Mouse (Mus musculus) liver, embryonic 13.5 days (tissue): ENCODE measurements at regions not wholly inside any gene's neighbourhood (a gene's known extent, or its start where the extent isn't known, plus 50 kb on each side); places are given as distances from the start of the nearest gene placed in this dataset.

Experiments used
- ATAC-seq: fragments of 200-750 bp; cut with Nextera tagmentation; 2 replicates; pipeline ENCODE4 v1.8.0; 2017; ENCODE audit warnings: low read depth, mild to moderate bottlenecking, moderate number of reproducible peaks, moderate library complexity
- DNase-seq: peaks from one replicate; pipeline ENCODE4 v3.0.0; 2022
- H3K27ac ChIP-seq: fragments of 300-500 bp; sonication (generic); 2 replicates; pipeline ENCODE4 v1.5.1; 2015; ENCODE audit warnings: moderate library complexity, mild to moderate bottlenecking, inconsistent platforms
- H3K27me3 ChIP-seq: fragments of 300-500 bp; sonication (generic); 2 replicates; pipeline ENCODE4 v1.6.1; 2015; ENCODE audit warnings: mild to moderate bottlenecking, inconsistent platforms
- H3K36me3 ChIP-seq: fragments of 300-500 bp; sonication (generic); 2 replicates; pipeline ENCODE4 v1.6.1; 2015; ENCODE audit warnings: mild to moderate bottlenecking, inconsistent platforms
- H3K4me1 ChIP-seq: fragments of 300-500 bp; sonication (generic); replicated peaks from 2 replicates; pipeline ENCODE4 v1.6.1; 2015; ENCODE audit warnings: inconsistent platforms
- H3K4me2 ChIP-seq: fragments of 300-500 bp; sonication (generic); 2 replicates; pipeline ENCODE4 v1.6.1; 2015; ENCODE audit warnings: inconsistent platforms, mild to moderate bottlenecking, moderate library complexity
- H3K4me3 ChIP-seq: fragments of 300-500 bp; sonication (generic); replicated peaks from 2 replicates; pipeline ENCODE4 v1.5.1; 2015; ENCODE audit warnings: mild to moderate bottlenecking, inconsistent platforms
- H3K9ac ChIP-seq: fragments of 300-500 bp; sonication (generic); 2 replicates; pipeline ENCODE4 v1.6.1; 2015; ENCODE audit warnings: mild to moderate bottlenecking, inconsistent platforms
- H3K9me3 ChIP-seq: fragments of 300-500 bp; sonication (generic); replicated peaks from 2 replicates; pipeline ENCODE4 v1.6.1; 2016; ENCODE audit warnings: inconsistent platforms
- WGBS: fragments of 180-500 bp; shearing (Covaris S2); methylation state at CpG from one replicate; pipeline ENCODE4 v1.1.7; 2015; ENCODE audit not compliant: insufficient replicate concordance; 5-methylcytosine and 5-hydroxymethylcytosine counted together

- 36% methylated on average over 3 of the region's 3 CpGs for WGBS
- Histone ChIP-seq H3K9me3 (no peaks in the 10 kb centered on the region), H3K4me2 (0 out of 2 replicates have a peak overlapping the region, but pooled peaks have one; percentile 13), H3K4me3 (no peak overlapping the region), H3K27ac (no peak overlapping the region), H3K9ac (no peak overlapping the region), H3K4me1 (no peaks in the 10 kb centered on the region), H3K27me3 (no peaks in the 10 kb centered on the region), H3K36me3 (no peaks in the 10 kb centered on the region)
- DNase-seq, result no peak
- no peak for ATAC-seq
Observed at GRCm38 (mm10) chr9:41532786-41533185, 371.3 kb upstream of the Ubash3b start.

GRCm38 (mm10) chr9:41532290-41532689 is 370.8 kb upstream of the Ubash3b start:
- 63% methylated on average over 7 of the region's 7 CpGs for WGBS
- no peak for ATAC-seq

GRCm38 (mm10) chr9:41531596-41531995 is 370.1 kb upstream of the Ubash3b start:
- DNase-seq, result no peak

More at GRCm38 (mm10) chr9:41532290-41532689, 370.8 kb upstream of the Ubash3b start:
- H3K27ac ChIP-seq, result no peak overlapping the region
- H3K4me2 ChIP-seq, result 0 out of 2 replicates have a peak overlapping the region, but pooled peaks have one; percentile 13
- no peak overlapping the region for H3K9ac ChIP-seq
- no peaks in the 10 kb centered on the region for H3K4me1 ChIP-seq
- no peaks in the 10 kb centered on the region for H3K9me3 ChIP-seq
- no peak overlapping the region for H3K4me3 ChIP-seq
- DNase-seq, result no peak
- H3K27me3 ChIP-seq, result no peaks in the 10 kb centered on the region
- H3K36me3 ChIP-seq, result no peaks in the 10 kb centered on the region

GRCm38 (mm10) chr9:41526126-41526525 is 364.6 kb upstream of the Ubash3b start:
- Histone ChIP-seq H3K27ac (no peak overlapping the region), H3K4me2 (no peak overlapping the region), H3K9ac (no peak overlapping the region), H3K27me3 (no peaks in the 10 kb centered on the region), H3K4me3 (no peak overlapping the region), H3K4me1 (no peaks in the 10 kb centered on the region), H3K36me3 (no peaks in the 10 kb centered on the region), H3K9me3 (no peaks in the 10 kb centered on the region)
- DNase-seq (no peak), ATAC-seq (no peak)
- WGBS, result 39% methylated on average over 8 of the region's 8 CpGs

More at GRCm38 (mm10) chr9:41531596-41531995, 370.1 kb upstream of the Ubash3b start:
- no peak for ATAC-seq
- Histone ChIP-seq H3K4me1 (no peaks in the 10 kb centered on the region), H3K9ac (no peak overlapping the region), H3K9me3 (no peaks in the 10 kb centered on the region), H3K27ac (no peak overlapping the region), H3K36me3 (no peaks in the 10 kb centered on the region), H3K27me3 (no peaks in the 10 kb centered on the region), H3K4me3 (no peak overlapping the region), H3K4me2 (no peak overlapping the region)
- WGBS, result 63% methylated on average over 6 of the region's 6 CpGs

DNA sequence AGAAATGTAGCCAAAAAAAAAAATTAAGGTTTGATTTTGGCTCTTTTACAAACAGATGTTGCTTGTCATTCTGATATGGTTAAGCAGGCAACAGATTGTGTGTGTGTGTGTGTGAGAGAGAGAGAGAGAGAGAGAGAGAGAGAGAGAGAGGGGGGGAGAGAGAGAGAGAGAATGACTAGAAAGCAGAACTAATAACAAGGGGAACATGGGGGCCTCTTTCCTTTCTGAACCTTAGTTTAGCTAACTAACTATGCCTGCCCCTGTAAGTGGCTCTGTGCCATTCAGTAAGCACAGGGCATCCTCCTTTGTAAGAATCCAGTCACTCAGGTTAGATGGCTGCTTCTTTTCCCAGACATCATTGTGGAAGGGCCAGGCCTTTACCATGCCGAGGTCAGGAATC is 364.0 kb upstream of the Ubash3b start:
- 46% methylated on average over 1 of the region's 1 CpGs for WGBS
- no peaks in the 10 kb centered on the region for H3K4me1 ChIP-seq

DNA sequence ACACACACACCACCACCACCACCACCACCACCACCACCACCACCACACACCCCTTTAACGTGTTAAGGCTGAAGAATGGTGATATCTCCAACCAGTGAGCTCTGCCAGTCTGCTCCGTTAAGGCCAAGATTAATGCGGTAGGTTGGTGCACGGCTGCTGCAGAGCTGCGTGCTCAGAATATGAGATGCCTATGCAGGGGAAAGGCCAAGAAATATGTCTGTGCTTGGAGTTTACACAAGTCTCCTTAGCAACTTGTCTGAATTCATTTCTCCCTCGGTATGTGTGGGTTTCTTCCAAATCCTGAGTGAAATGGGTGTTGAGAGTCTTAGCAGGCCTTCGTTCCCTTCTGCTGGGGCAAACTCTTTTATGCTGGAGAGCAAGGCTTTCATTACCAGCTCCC is 363.1 kb upstream of the Ubash3b start:
- no peak overlapping the region for H3K9ac ChIP-seq
- no peaks in the 10 kb centered on the region for H3K27me3 ChIP-seq
- H3K27ac ChIP-seq, result no peak overlapping the region
- DNase-seq (no peak), ATAC-seq (no peak)
- no peak overlapping the region for H3K4me3 ChIP-seq
- no peaks in the 10 kb centered on the region for H3K36me3 ChIP-seq
- no peaks in the 10 kb centered on the region for H3K4me1 ChIP-seq
- 69% methylated on average over 7 of the region's 7 CpGs for WGBS
- H3K9me3 ChIP-seq, result no peaks in the 10 kb centered on the region
- H3K4me2 ChIP-seq, result no peak overlapping the region

More for the DNA sequence above, 364.0 kb upstream of the Ubash3b start:
- Histone ChIP-seq H3K27me3 (no peaks in the 10 kb centered on the region), H3K4me2 (no peak overlapping the region), H3K9me3 (no peaks in the 10 kb centered on the region), H3K4me3 (no peak overlapping the region), H3K36me3 (no peaks in the 10 kb centered on the region), H3K9ac (no peak overlapping the region), H3K27ac (no peak overlapping the region)
- DNase-seq (no peak), ATAC-seq (no peak)

DNA sequence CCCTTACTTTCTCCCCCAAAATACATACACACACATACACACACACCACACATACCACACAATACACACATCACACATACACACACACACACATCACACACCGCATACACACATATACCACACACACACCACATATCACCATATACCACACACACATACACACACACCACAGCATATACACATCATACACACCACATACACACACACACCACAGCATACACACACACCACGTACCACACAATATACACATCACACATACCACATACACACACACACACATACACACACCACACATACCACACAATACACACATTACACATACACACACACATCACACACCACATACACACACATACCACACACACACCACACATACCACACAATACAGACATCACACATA is 362.5 kb upstream of the Ubash3b start:
- Histone ChIP-seq H3K9me3 (no peaks in the 10 kb centered on the region), H3K27me3 (no peaks in the 10 kb centered on the region), H3K4me3 (no peak overlapping the region), H3K9ac (no peak overlapping the region), H3K36me3 (no peaks in the 10 kb centered on the region), H3K4me2 (no peak overlapping the region), H3K27ac (no peak overlapping the region), H3K4me1 (no peaks in the 10 kb centered on the region)
- DNase-seq (no peak), ATAC-seq (no peak)
- 72% methylated on average over 2 of the region's 2 CpGs for WGBS

- no peaks in the 10 kb centered on the region for H3K4me1 ChIP-seq
- no peak for DNase-seq
- WGBS, result 79% methylated on average over 1 of the region's 1 CpGs
Observed at GRCm38 (mm10) chr9:41522302-41522701, 360.8 kb upstream of the Ubash3b start.

DNA sequence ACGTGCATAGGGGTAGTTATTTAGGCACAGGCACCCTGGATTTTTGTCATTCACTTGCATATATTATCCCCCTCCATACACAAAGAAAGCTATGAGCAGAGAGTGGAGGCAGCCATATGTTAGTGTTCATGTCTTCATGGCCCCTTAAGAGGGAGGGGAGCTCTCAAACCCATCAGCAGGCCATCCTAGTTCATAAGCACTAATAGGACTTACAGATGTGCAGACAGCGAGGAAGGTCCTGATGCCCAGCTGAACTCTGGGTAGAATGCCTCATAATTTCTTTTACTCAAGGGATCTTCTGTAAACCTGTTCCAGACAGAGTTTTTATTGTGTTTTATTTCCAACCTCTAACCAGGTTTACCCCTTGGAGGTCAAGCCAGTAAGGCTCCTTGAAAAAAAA is 356.3 kb upstream of the Ubash3b start:
- WGBS, result 62% methylated on average over 2 of the region's 2 CpGs
- Histone ChIP-seq H3K36me3 (no peaks in the 10 kb centered on the region), H3K4me3 (no peak overlapping the region), H3K27me3 (no peaks in the 10 kb centered on the region), H3K9ac (no peak overlapping the region), H3K27ac (no peak overlapping the region), H3K4me1 (no peaks in the 10 kb centered on the region), H3K4me2 (no peak overlapping the region), H3K9me3 (no peaks in the 10 kb centered on the region)
- ATAC-seq (no peak), DNase-seq (no peak)

More at GRCm38 (mm10) chr9:41522302-41522701, 360.8 kb upstream of the Ubash3b start:
- Histone ChIP-seq H3K4me3 (no peak overlapping the region), H3K9ac (no peak overlapping the region), H3K27me3 (no peaks in the 10 kb centered on the region), H3K4me2 (no peak overlapping the region), H3K36me3 (no peaks in the 10 kb centered on the region), H3K27ac (no peak overlapping the region), H3K9me3 (no peaks in the 10 kb centered on the region)
- no peak for ATAC-seq

GRCm38 (mm10) chr9:41517053-41517696 is 355.7 kb upstream of the Ubash3b start:
- 59% methylated on average over 2 of the region's 2 CpGs for WGBS

GRCm38 (mm10) chr9:41515192-41515591 is 353.7 kb upstream of the Ubash3b start:
- H3K27ac ChIP-seq, result no peak overlapping the region
- H3K4me3 ChIP-seq, result no peak overlapping the region
- H3K9ac ChIP-seq, result no peak overlapping the region
- no peaks in the 10 kb centered on the region for H3K9me3 ChIP-seq
- H3K27me3 ChIP-seq, result no peaks in the 10 kb centered on the region
- H3K4me1 ChIP-seq, result no peaks in the 10 kb centered on the region
- DNase-seq (no peak), ATAC-seq (no peak)
- H3K4me2 ChIP-seq, result no peak overlapping the region
- H3K36me3 ChIP-seq, result no peaks in the 10 kb centered on the region

More at GRCm38 (mm10) chr9:41517053-41517696, 355.7 kb upstream of the Ubash3b start:
- no peaks in the 10 kb centered on the region for H3K4me1 ChIP-seq
- no peak overlapping the region for H3K27ac ChIP-seq
- no peak overlapping the region for H3K4me2 ChIP-seq
- no peak for DNase-seq
- H3K4me3 ChIP-seq, result no peak overlapping the region
- no peaks in the 10 kb centered on the region for H3K36me3 ChIP-seq
- no peak for ATAC-seq
- H3K9me3 ChIP-seq, result no peaks in the 10 kb centered on the region
- no peaks in the 10 kb centered on the region for H3K27me3 ChIP-seq
- H3K9ac ChIP-seq, result no peak overlapping the region

- ATAC-seq, result no peak
- WGBS, result 50% methylated on average over 1 of the region's 1 CpGs
Observed at GRCm38 (mm10) chr9:41513701-41514100, 352.2 kb upstream of the Ubash3b start.

More at GRCm38 (mm10) chr9:41513701-41514100, 352.2 kb upstream of the Ubash3b start:
- no peaks in the 10 kb centered on the region for H3K36me3 ChIP-seq
- no peak overlapping the region for H3K4me3 ChIP-seq
- DNase-seq, result no peak
- no peak overlapping the region for H3K27ac ChIP-seq
- H3K27me3 ChIP-seq, result no peaks in the 10 kb centered on the region
- H3K4me1 ChIP-seq, result no peaks in the 10 kb centered on the region
- no peaks in the 10 kb centered on the region for H3K9me3 ChIP-seq
- H3K9ac ChIP-seq, result no peak overlapping the region
- no peak overlapping the region for H3K4me2 ChIP-seq
